Mouse (Mus musculus) cerebellum, postnatal 36 days (tissue): ENCODE measurements around the gene Casz1.

Source experiments
- DNase-seq, 2 experiments: peaks; one replicate each; pipeline ENCODE4 v3.0.0; 2021 to 2022; ENCODE audit warnings: mixed read lengths in 2 of 2

Gene Casz1

GRCm38 (mm10) chr4:148803636-148804035, 593 bp upstream of the Casz1 start:
- no peak for DNase-seq

- no peak for DNase-seq
These were observed 541 bp downstream of the Casz1 start for GRCm38 (mm10) chr4:148804780-148805160.

- DNase-seq = no peak
These were observed 1.1 kb downstream of the Casz1 start for GRCm38 (mm10) chr4:148805161-148805810.

- DNase-seq = no peak
These were observed 1.9 kb downstream of the Casz1 start for GRCm38 (mm10) chr4:148805811-148806747.

DNA sequence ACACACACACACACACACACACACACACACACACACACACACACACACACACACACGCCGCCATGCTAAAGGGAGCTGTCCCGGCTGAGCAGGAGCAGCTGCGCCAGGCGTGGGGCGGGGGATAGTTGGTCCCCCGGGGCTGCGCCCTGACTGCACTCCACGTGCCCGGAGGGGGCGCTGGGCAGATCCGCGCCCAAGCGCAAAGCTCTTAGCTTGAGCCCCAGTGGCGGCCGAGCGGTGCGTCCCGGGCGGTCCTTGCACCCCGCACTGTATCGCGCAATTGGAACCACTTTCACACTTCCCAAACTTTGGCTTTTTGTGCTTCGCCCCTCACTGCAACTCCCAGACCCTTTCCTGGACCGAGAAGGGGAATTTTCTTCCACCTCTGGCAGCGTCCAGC, 2.6 kb downstream of the Casz1 start:
- DNase-seq = no peak

- DNase-seq = no peak
These were observed 3.2 kb downstream of the Casz1 start for GRCm38 (mm10) chr4:148807397-148807796.

GRCm38 (mm10) chr4:148808839-148809238, 4.6 kb downstream of the Casz1 start:
- no peak for DNase-seq

GRCm38 (mm10) chr4:148810706-148811105, 6.5 kb downstream of the Casz1 start:
- DNase-seq = no peak

DNA sequence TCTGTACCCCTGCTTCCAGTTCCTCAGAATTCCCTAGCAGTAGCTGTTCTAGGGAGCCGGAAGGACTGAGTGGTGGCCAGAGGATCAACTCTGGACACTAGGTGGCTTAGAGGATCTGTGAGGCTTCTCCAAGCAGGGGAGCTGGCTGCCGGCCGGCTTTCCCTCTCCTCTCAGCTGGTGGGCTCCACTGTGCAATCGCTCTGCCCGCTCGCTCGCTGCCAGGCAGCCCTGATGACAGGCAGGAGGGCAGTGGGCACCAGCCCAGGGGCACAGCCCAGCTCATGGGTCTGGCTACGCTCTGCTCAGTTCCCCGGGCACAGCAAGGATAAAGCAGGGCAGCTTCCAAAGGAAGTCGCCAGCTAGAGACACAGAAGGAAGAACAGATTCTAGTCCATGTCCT, 7.7 kb downstream of the Casz1 start:
- peak; percentile 40 to 42 for DNase-seq

- no peak for DNase-seq
These were observed 9.0 kb downstream of the Casz1 start for GRCm38 (mm10) chr4:148813247-148813646.

GRCm38 (mm10) chr4:148816556-148816955, 12.3 kb downstream of the Casz1 start:
- no peak for DNase-seq

DNA sequence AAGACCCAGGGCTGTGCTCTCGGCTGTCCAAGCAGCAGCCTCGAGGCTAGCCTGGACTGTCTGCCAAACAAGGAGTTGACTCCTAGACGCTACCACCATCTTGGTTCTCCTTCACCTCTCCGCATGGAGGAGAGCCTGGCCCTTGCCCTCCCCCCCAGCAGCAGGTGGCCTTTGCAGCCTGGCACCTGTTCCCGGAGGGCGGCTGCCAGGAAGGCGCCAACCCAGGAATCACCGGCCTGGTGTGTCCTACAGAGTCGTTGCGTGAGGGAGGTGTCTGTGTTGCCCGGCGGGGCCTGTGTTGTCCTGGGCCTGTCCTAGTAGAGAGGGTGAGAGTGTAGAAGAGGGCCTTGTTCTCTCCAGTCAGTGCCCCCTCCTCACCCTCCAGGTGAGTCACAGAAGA, 13.9 kb downstream of the Casz1 start:
- no peak for DNase-seq

- DNase-seq = no peak
These were observed 15.9 kb downstream of the Casz1 start for GRCm38 (mm10) chr4:148820171-148820570.

DNA sequence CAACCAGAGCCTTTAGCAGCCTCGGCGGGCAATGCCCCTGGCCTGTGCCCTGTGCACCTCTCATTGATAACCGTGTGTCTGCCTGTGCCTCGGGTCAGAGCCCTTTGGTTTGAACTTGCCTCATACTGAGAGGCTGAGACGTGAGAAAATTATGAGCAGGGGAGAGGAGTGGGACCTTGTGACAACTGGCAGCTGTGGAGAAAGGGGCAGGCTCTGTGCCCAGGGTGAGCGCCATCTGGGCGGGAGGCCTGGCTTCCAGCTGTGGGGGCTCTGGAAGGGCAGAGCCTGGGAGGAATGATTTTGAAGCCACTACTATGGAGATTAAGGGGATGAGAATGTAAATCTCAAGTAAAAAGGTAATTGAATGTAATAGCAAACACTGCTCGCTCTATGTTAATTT, 19.1 kb downstream of the Casz1 start:
- no peak for DNase-seq

DNA sequence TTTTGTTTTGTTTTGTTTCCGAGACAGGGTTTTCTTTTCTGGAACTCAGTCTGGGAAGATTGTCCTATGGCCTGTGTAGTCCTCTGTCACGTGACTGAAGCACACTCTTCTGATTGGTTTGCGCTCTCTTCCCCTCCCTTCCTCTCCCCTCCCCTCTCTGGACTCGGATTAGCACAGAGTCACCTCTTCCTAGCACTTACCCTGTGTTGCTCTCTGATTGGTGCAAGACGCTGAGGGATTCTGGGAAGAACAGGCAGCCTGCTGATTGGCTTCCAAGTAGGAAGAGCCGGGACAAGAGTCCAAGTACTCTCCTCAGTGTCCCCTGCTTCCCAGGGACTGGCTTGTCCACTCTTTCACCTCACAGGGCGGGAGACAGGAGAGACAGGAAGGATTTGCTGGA, 26.1 kb downstream of the Casz1 start:
- no peak for DNase-seq

- no peak for DNase-seq
These were observed 29.2 kb downstream of the Casz1 start for GRCm38 (mm10) chr4:148833245-148833990.

GRCm38 (mm10) chr4:148836391-148836790, 32.2 kb downstream of the Casz1 start:
- no peak for DNase-seq

DNA sequence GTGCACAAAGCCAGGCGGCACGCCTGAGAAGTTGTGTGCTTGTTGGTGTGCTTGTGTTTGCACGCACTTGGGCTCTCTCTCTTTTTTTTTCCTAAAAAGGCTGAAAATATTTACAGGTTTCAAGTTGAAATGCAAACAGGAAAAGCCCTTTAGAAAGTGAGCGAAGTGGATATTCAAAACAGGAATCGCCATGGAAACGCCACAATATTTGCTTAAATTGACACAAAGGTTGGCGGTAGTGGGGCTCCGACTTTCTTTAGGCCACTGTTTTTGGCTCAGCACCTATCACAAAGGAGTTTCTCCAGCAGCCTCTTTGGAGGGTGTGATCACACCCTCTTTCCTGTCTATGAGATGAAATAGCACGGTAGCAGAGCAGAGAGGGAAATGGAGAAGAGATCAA, 32.8 kb downstream of the Casz1 start:
- no peak for DNase-seq

DNA sequence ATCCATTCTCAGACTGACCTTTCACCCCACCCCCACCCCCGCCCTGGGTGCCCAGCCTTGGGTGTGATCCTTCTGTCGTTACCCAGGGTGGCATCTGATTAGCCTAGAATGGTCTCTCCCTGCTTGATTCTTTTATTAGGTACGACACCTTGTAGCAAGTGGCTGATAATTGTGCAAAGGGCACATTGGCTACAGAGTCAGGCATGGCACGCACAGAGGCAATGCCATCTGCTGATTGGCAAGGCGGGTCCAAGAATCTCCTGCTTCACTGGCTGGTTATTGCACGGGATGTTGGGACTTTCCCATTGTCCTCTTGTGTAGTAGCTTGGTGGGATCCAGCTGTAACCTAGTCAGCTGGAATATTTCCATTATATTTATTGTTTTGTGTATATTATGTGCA, 33.4 kb downstream of the Casz1 start:
- DNase-seq = no peak

DNA sequence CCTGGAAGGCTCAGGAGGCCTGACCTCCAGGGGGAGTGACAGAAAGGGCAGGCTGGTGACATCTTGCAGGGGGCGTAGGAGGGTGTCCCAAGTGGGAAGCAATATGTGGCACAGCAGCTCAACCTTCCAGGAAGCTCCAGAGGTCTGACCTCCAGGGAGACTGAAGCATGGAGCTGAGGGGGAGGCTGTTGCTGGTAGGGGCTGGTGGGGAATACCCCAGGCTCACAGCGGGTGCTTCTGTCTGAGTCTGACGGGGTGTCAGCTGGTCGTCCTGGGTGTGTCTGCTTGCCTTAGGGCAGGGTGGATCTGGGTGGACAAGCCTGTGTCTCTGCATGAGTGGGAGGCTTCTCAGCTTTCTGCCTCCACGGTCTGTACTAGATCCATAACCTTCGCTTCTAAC, 38.1 kb downstream of the Casz1 start:
- DNase-seq = no peak

DNA sequence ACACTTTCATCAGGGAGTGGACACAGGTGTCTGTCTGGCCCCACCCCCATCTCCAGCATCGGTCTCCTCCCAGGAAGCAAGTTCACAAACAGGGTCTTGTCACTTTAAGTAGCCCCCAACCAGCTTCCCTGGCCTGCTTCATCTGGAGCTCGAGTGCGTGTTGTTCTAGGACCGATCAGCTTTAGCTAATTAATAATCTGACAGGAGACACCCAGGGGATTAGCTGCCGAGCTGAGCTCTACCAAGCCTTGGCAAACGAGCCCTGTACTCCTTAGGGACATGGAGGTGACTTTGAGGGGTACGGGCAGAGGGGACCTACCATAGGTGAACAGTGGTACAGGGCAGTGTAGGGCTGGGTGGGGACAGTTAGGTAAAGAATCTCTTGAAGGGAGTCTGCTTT, 40.7 kb downstream of the Casz1 start:
- no peak for DNase-seq

GRCm38 (mm10) chr4:148846203-148846602, 42.0 kb downstream of the Casz1 start:
- peak; percentile 20 to 21 for DNase-seq

DNA sequence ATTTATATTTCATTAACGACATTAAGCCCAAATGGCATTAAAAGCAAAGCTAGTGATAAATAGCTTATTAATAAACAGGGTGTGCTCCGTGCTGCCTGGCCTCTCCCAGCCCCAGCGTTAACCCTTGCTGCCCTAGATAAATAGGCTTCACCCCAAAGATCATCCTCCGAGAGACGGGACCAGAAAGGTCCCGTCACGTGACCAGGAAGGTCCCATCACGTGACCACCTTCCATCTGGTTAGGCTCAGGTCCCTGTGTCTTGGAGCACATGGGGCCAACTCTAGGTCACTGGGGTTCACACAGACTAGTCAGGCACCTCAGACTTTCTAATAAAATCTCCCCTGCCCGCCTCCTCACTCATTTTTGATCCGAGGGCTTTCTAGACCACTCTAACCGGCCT, 42.5 kb downstream of the Casz1 start:
- DNase-seq = no peak

- DNase-seq = no peak
These were observed 43.4 kb downstream of the Casz1 start for GRCm38 (mm10) chr4:148847636-148848035.
